Mouse (Mus musculus): ENCODE measurements around the gene Gm38100.

The Gm38100 gene

DNA sequence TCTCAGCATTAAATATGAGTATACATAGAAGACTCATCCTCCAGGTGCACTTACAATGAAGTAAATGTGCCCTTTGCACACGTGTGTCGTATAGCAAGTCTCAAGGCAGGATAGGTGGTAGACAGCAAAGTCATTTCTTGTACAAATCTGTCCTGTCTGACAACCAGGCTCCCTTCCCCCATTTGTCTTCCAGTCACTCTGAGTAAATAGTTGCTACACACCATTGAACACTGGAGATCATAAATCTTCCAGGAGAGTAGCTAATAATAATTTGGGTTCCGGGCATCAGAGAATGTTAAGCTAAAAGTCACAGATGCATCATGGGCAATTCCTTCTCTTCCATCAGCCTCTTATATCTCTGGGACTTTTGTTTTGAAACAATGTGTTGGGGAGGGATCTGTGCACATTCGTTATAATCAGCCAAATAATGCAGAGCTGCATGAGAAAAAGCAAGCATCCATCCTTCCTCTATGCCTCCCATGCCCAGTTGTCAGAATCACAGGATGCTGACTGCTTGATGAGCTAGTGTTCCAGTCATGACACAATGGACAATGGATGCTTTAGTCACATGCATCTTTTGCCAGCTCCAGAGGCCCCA, 26.7 kb downstream of the Gm38100 start:
- CTCF ChIA-PET = interaction anchor here in 1 of 4 experiments (1.2 kb wide), 1 partner anchor 10 kb away, joined by 3 read pairs; no protein-coding TSS in a partner anchor
- POLR2A ChIA-PET = no interaction called here

DNA sequence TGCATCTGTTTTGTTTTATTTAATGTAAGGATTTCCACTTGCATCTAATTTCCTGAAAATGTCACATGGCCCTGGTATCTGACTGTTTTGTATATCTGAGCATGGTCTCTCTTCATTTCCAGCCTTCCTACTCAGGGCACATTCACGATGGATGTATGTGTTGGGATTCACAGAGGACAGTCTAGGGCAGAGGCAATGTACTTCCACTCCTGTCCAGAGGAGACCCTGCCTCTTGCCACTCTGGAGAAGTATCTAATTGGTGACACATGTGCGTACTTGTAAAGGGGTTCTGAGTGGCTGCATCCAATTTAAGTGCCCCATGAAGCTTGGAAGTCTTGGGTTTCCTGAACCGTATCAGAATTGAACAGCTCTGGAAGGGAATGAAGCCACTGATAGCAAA, 30.3 kb downstream of the Gm38100 start:
- ChIA-PET POLR2A (no interaction called here), CTCF (no interaction called here)

DNA sequence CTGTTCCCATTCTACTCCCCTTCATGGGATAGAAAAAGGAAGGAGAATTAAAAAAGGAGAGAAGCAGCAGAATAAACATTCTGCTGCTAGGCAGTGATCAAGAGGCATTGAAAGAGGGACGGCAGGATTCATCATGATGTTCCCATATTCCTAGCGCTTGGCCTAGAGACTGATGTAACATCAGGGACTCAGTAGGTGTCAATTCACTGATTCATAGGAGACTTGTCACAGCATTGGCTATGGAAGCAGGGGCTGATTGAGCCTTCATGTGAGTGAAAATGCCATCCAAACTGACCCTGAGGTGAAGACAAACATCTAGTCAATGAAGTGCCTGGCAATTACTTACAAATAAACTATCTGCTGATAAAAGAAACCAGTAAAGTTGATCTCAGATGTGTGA, 30.7 kb downstream of the Gm38100 start:
- CTCF ChIA-PET = no interaction called here
- POLR2A ChIA-PET = no interaction called here

DNA sequence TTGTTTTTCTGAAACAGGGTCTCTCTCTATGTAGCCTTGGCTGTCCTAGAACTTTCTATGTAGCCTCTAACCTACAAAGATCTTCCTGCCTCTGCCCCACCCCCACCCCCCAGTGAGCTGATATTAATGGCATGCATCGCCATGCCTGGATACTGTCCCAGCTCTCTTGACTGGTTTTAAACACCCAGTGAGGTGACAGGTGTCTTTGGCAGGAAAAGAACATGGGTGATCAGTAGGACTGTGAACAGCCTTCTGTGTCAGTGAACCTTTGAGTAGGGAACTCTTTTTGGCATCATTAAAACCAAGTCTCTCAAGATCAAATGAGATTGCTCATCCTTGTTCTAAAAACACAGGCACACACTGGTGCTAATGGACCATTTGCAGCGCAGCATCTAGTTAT, 41.7 kb downstream of the Gm38100 start:
- ChIA-PET CTCF (no interaction called here), POLR2A (interaction anchor here in 1 of 4 experiments (0.6 kb wide), 1 partner anchor 112 kb away, joined by 3 read pairs; no protein-coding TSS in a partner anchor)

DNA sequence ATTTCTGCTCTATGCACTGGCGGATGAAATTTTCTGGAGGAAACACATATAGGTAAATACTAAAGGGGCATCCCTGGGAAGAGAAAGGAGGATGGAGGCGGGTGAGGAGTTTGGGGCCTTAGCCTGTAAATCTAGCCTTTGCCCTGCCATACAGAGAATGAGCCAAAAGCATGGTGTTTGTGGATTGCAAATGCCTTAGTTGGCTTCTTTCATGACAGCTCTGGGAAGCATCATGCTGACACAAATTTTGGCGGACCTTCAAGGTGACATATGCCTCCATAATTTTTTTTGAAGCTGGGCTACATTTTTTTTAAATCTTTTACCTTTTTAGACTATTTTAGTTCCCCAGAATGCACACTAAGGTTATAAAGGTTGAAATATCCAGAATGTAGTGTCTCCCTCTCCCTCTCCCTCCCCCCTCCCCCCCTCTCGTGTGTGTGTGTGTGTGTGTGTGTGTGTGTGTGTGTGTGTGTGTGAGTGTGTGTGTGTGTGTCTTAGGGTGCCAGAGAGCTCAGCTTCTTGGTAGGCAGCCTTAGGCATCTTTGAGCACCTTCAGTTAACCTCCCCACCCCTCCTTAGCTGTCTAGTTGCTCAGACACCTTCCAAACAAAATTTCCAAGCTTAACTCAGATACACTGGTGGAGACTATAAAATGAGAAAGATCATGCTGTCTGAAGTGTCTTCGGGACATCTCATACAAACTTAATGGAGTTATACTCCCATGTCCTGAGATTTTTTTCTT, 47.0 kb downstream of the Gm38100 start:
- ChIA-PET CTCF (interaction anchor here in 3 of 4 experiments (0.5 to 2.0 kb wide), 7 partner anchors 8 to 855 kb away, joined by 3 to 10 read pairs (median 4); no protein-coding TSS in a partner anchor), POLR2A (no interaction called here)

DNA sequence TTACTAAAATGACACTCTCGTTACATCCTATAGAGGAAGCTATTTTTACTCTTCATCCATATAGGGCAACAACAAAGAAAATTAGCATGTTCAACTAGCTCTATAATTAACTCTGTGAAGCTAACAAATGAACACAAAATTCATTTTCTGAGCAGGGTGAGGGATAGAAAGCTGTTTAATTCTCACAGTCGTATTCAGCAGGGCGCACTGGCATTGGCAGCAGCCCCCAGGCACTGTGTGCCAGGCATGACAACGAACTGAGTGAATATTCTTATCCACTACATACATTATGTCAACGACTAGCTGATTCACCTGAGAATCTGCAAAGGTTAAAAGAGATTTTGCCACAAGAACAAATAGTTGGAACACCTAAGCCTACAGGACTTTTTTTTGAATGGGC, 50.6 kb downstream of the Gm38100 start:
- CTCF ChIA-PET = no interaction called here
- POLR2A ChIA-PET = no interaction called here

Data from embryonic stem cell, embryonic (primary cell).